Mouse (Mus musculus) B cell, adult 67 days (primary cell): ENCODE measurements around the gene Ly6g5c. TPM values are rescaled to one million over a fixed set of nuclear protein-coding genes. Genes with fewer than 3 reads are reported as not detected.

ENCODE experiments used
- total RNA-seq, 2 experiments: library from RNA; stranded (reverse); gene quantifications; 4 replicates each; pipeline ENCODE4 v1.2.4; 2023

Ly6g5c gene
- total RNA-seq = not detected

DNA sequence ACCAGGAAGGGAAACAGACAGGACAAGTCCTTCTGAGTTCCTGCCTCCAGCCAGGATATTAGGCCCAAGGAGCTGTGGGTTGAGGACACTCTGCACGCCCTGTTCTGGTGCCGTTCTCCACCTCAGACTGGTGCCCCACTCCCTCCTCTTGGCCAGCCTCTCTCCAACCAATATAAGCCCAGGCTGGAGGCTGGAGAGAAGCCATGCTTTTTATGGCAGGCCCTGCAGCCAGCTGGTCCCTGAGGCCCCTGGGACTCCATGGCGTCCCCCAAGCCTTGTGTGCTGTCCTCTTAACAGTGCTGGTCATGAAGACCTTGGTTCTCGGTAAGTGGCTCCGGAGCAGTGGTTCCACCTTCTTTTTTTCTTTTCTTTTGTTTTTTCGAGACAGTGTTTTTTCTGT is at the start of gene Ly6g5c:
Ly6g5c (plus strand) TSS at position 183 of the 400 bp plus-strand sequence.

DNA sequence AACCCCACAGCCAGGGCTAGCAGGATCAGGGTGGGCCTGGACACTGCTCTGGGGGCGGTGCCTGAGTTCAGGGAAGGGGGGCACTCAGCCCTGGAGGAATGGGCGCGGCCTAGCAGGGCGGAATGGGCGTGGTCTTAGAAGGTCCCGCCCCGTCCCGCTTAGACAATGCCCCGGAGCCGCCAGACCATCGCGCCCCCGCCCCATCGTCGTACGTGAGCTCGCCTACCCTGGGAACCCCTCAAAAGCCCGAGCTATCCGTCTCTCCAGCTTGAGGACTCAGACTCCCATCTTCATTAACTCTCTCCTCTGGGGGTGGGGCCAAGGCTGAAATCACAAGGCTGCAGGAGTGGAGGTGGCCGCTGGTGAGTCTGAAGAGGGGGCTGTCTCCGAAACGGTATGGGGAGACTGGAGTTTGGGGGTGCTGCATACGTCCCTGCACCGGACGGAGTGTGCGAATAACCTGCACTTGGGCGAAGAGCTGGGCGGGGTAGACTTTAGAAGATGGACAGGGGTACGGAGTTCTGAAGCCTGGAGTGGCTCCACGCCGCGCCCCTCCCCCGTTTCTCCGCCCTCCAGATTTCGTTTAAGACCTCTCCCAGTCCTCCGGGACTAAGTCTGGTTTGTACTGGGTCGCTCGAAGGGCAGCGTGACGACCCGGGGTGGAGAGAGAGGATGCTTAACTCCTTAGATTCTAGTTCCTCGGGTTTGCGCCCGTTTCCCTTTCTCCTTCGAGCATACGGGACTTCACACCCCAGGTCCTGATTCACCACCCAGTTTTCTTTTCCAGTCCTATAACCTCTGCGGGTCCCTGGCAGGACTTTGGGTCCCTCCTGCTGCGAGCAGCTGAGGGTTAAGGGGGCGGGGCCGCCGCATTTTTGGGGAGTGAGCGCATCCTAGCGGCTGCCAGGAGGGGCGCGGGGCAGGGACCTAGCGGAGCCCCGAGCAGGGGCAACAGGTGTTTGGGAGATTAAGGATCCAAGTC is 48.9 kb upstream of the Ly6g5c start, which contains the start of gene Ddah2:
Ddah2 (plus strand) TSS at position 125 of the 982 bp plus-strand sequence.

DNA sequence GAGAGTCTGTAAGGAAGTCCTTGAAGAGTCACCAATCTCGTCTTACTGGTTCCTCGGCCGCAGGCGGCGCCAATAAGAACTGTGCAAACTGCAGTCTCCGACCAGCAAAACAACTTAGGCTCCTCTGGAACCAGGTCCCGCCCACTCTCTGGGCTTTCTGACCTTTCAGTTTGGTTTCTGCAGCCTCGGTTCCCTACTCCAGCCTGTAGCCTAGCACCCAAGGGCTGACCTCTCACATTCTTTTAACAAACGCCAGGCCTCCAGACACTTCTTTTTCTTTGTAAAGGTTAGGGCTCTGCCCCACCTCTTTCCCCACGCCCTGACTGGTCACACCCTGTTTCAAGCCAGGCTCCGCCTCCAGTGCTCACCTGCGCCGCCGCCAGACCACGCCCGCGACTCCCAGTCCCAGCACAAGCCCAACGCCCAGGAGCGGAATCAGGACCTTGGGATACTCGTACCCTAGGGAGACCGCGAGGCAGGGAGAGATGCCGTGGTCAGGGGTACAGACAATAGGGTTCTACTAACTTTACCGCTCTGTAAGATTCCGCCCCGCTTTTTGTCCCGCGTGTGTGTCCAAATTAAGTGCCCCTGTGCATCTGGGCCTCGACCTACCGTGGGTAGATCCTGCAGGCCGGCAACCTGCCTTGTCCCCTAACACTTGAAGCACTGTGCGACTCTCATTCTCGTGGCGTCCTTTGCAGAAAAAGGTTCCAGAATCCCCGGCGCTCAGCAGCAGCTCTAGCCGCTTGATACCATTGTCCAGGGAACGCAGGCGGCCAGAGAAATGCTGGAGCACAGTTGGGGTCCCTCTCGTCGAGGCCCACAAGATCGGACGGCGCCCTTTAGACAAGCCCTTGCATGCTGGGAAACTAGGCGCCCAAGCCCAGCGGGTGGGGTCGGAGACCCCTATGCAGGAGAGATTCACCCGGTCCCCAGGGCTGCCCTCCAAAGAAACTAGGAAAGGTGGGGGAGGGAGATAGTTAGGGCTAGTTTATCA is 42.8 kb upstream of the Ly6g5c start, which contains the start of gene Ly6g6c:
Ly6g6c (plus strand) TSS at position 438 of the 997 bp plus-strand sequence.

DNA sequence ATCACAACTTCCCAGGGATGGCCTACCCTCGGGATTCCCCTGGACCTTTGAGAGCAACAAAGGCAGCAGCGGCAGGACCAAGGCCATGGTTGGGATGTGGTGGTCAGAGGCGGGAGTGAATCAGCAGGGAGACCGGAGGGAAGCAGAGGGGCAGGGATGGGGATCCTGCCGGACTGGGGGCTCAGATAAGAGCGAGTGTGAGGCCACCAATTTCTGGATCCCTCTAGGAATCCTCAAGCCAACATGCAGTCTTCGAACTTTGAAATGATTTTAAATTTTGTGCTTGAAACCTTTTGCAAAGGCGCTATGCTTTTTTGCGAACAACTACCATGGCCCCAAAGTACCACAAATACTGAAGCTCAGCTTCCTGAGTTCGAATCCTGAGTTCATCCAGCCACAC is 42.0 kb upstream of the Ly6g5c start, which contains the start of gene Mpig6b:
Mpig6b (minus strand) TSS at position 101 of the 400 bp plus-strand sequence.

DNA sequence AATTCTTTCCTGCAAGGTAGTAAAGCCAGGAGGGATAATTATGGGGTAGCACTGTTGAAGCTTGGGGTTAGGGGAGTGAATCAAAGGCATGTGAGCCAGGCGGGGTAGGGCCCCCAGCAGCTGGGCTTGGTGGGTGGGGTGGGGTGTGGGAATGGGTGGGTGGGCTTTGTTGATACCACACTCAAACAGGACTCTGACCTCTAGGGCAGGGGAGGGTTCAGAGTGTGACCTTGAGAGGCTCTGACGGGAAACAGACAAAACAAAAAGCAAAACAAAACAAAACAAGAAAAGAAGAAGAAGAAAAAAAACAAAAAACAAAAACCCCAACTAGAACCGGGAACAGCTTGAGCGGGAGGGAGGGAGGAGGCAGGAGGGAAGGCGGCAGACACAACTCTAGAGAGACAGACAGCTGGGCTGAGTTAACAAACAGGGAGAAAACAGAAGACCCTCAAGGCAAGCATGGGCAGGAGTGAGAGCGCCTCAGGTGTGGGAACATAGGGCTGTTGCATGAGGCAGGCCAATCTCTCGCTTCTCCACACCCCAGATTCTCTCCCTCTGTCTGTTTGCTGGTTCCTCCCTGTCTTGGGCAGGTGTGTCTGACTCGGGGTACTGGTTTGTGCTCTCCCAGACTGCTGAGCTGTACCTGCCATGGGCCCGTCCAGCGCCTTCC is 31.4 kb upstream of the Ly6g5c start, which contains the start of gene Ly6g6e:
Ly6g6e (plus strand) TSS at position 396 of the 670 bp plus-strand sequence.

DNA sequence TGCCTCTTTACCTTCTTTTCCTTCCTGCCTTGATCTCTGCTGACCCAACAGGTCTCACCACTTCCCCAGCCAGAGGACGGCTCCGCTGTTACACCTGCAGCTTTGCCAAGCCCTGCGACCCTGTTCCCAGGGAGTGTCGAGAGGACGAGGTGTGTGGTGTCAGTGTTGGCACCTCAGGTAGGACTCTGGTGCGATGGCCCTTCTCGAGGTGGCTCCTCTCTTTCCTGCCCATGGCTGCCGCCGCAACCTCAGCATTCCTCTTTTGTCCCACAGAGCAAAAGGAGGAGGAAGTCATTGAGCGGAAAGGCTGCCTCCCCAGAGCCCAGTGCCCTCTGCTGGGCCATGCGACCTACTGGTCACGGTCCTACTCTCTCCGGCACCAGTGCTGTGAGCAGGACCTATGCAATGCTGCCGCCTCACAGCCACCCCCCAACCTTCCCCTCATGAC is 30.3 kb upstream of the Ly6g5c start, which contains the start of gene Ly6g6d:
Ly6g6d (minus strand) TSS at position 280 of the 448 bp plus-strand sequence.

DNA sequence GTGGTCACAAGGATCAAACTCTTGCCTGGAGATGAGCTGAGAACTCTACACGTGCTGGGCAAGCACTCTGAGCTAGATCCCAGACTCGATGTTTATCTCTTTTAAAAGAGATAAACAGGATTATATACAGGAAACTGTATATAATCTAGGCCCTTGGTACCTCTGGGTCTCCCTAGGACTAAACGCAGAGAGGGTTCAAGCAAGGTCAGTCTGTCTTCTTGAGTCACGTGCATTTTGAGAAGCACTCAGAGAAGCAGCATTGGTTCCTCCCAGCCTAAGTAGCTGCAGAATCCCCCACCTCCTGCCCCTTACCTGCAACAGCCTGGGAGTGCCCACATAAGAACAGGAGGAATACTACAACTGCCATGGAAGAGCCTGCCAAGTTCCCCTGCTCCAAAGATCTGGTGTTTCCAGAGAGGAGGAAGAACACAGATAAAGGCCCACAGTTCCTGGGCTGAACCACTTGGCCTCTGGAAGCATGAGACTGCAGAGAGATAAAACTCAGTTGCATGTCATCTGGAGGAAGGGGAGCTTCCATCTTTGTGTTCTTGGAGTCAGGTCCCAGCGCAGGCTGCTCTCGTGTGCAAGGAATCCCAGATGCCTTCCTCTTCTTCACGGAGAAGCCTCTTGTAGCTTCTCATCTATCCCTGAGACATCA is 22.7 kb upstream of the Ly6g5c start, which contains the start of gene Ly6g6f:
Ly6g6f (minus strand) TSS at position 403 of the 658 bp plus-strand sequence.

DNA sequence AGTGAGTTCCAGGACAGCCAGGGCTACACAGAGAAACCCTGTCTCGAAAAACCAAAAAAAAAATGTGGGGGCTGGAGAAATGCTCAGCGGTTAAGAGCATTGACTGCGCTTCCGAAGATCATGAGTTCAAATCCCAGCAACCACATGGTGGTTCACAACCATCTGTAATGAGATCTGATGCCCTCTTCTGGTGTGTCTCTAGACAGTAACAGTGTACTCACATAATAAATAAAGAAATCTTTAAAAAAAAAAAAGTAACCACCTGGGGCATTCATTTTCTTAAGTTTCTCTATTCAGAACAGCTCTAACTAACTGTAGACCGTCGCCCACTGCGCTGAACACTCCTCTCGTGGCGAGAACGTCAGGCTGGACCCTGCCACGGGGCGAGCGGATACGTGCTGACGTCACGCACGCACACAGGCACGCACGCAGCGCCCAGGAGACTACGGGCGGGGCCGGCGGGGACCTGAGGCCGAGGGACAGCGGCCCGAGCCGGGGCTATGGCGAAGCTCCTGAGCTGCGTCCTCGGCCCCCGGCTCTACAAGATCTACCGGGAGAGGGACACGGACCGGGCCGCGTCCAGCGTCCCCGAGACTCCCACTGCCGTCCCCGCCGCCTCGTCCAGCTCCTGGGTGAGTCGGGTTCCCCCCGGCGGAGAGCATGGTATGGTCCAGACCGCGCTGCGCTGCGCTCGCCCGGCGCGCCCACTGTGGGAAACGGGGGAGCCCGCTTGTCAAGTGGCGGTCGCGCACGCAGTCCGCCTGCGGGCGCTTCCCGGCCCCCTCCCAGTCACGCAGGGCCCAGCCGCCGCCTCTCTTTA is 19.0 kb upstream of the Ly6g5c start, which contains the start of gene Abhd16a:
Abhd16a (plus strand) TSS at position 439 of the 820 bp plus-strand sequence.

DNA sequence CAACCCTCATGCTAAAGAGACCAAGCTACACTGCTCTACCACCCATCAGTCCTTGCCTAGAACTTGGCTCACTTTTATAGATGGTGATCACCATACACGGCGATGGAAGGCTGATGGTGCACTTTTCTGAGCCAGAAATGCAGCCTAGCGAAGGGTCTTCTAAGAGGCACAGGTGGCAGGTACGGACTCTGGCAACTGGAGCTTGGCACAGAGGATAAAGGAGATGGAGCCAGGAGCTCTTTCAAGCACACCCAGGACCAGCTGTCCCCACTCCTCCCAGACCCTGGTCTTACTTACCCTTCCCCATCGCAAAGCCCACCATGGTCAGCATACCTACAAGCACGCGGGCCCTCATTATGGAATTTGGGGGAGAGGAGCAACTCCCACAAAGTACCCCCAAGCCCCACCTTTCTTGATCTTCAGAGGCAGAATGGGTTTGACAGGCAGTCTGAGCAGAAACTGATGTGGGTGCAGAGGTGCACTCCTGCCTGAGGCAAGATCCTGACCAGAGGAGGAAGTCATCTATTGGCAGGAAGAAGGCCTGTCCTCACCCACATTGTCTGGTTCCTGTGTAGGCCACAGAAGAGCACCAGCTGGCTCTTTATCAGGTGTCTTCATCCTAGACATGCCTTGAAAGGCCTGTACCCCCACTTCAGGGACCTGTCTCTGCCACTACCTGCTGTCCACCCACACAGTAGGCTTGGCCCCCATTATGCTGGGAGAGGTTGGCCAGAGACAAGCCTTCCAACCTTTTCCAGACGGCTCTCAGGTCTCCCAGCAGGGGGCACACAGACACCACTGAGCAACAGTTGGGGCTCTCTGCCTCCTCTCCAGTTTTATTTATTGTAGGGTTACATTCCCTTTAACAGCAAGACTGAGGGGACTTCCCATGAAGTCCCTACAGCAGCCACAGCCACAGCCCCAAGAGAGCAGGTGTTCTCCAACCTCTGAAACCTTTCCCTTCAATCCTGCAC is 7.3 kb downstream of the Ly6g5c start, which contains the start of gene Ly6g5b:
Ly6g5b (minus strand) TSS at position 383 of the 974 bp plus-strand sequence.

DNA sequence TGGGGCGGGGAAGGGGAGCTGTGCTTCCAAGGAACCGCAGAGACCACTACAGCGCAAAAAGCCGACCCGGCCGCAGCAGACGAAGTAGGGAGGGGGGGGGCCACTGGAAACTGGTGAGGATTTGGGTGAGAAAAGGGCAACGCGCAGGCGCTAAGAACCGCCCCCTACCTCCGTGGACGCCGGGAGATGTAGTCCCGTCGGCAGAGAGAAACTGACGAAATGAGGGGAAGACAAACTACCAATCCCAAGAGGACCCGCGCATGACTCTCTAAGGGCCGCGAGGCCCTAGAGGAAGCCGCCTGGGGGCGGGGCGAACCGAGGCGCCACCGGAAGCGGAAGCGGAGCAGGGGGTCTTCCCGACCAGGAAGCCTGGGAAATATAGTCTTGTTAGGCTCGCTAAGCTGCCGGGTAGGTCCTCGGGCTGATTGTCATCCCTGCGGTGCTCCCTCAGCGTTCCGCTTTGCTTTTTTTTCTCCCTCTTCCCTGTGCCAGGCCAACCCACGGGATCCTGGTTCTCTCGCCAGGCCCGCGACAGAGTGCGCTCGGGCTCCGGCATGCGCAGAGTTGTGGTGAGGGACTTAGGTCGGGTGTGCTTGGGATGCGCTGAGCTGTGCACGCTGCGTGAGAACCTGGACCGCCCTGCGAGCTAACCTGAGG is 13.2 kb downstream of the Ly6g5c start, which contains the start of gene Gpank1:
Gpank1 (plus strand) TSS at position 313 of the 657 bp plus-strand sequence.

DNA sequence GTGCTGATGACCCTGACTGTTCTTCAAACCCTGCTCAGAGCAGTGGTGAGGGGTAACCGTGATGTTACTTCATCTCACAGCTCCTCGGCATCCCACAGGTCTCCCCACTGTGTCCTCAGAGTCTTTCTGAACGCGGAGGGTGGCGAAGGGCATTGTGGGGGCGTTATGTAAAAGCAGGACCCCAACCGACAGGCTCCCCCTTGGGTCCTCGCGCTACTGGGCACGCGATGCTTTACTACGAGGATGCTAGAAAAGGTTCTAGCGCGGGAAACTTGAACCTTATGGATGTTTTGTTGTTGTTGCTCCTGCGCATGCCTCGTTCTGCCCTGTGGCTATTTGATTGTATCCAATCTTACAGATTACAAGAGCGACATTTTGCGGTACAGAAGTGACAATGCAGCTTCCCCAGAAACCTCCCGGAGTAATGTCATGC is 13.8 kb downstream of the Ly6g5c start, which contains the start of gene Csnk2b:
Csnk2b (minus strand) TSS at position 183 of the 433 bp plus-strand sequence.

DNA sequence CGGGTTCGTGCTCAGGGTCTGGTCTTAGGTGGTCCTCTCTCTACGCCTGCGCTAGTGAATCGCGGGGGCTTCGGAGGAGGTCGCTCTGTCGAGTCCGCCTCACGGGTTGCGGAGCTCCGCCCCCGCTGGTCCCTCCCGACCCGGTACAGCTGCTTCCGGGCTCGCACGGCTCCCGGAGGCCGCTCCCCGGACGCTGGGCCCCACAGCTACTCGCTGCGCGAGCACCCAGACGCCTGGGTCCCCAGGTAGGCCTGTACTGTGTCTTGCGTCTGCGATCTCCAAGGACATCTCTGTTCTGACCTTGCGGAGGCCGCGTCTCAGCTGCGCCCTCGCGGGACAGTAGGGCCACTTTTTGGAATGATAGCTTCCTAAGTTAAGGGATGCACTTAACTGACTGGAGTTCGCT is 18.1 kb downstream of the Ly6g5c start, which contains the start of gene D17H6S53E:
D17H6S53E (plus strand) TSS at position 168 of the 406 bp plus-strand sequence.

DNA sequence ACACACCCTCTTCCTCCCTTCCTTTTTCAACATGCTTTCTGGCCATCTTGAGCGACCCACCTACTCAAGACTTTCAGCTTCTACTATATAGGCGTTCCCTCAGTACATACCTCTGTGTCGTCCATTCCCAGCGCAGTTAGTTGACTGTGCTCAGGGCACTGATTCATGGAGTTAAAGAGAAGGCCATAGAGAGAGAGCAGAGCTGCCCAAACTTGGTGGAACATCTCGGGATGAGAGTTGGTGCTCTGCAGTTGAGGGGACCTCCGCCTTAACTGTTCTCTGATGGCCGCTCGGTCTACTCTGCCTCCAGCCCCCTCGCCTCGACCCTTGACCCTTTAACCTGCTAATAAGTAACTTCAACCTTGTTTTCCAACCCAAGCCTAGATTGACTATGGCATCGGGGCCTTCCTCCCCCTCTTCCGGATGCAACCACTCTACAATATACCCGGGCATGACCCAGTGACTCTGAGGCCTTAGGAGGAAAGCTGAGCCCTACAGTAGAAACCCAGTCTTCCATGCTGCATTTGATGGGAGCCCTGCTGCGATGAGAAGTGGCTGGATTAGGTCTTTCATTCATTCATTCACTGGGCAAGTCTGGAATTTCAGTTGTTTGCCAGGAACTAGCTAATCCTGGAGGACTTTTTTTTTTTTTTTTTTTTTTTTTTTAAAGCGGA is 23.6 kb downstream of the Ly6g5c start, which contains the start of gene Apom:
Apom (minus strand) TSS at position 551 of the 674 bp plus-strand sequence.

DNA sequence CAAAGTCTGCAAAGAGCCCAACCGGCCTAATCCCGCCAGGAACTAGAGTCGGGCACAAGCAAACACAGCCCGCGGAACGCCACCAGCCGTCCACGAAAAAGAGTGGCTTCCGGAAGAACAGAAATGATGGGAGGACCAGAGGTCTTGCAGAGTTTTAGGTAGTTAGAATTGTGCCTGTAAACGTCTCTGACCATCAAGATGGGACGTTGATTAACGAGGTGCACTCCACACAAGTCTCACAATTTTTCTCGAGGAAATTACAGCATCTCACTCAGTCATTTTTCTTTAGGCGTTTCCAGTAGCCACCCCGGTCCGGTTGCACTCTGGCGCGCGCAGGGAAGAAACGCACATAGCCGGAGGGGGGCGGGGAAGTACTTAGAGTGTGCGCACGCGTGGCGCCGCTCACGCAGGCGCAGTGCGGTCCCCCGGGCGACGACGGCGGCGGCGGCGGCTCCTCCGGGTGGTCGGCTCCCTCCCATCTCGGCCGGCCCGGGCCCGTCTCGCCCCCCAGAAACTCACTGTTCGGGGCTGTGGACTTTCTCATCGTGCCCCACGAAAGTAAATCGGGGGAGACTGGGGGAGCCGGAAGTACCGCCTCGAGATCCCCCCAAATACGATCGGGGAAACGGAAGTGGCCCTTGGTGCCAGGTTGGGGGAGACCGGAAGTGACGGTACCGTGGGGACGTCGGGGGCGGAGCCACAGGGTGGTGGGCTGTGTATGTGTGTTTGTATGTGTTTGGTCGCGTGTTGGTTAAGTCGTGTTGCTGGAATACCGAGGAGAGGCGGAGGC is 26.9 kb downstream of the Ly6g5c start, which contains the start of gene Bag6:
Bag6 (plus strand) TSS at position 378 of the 790 bp plus-strand sequence.

